Mouse (Mus musculus) hindbrain, embryonic 11.5 days (tissue): ENCODE measurements around the gene Osbpl9. TPM values are rescaled to one million over a fixed set of nuclear protein-coding genes. Genes with fewer than 3 reads are reported as not detected.

ENCODE experiments used
- ATAC-seq: fragments of 200-750 bp; cut with Nextera tagmentation; 2 replicates; pipeline ENCODE4 v1.8.0; 2017; ENCODE audit warnings: mild to moderate bottlenecking, moderate TSS enrichment, moderate library complexity; ENCODE audit not compliant: low FRiP score
- DNase-seq: peaks from one replicate; pipeline ENCODE4 v3.0.0-alpha.2; 2015; ENCODE audit warnings: low spot score
- H3K27ac ChIP-seq: fragments of 300-500 bp; sonication (generic); 2 replicates; pipeline ENCODE4 v1.5.1; 2014; ENCODE audit warnings: mild to moderate bottlenecking, low read depth, low read length
- H3K27me3 ChIP-seq: fragments of 300-500 bp; sonication (generic); 2 replicates; pipeline ENCODE4 v1.6.1; 2014; ENCODE audit warnings: mild to moderate bottlenecking, low read length, moderate library complexity, mixed read lengths; ENCODE audit not compliant: control insufficient read depth, insufficient read depth
- H3K36me3 ChIP-seq: fragments of 300-500 bp; sonication (generic); 2 replicates; pipeline ENCODE4 v1.6.1; 2014; ENCODE audit warnings: mild to moderate bottlenecking, low read length, moderate library complexity, mixed read lengths; ENCODE audit not compliant: control insufficient read depth, insufficient read depth
- H3K4me1 ChIP-seq: fragments of 300-500 bp; sonication (generic); replicated peaks from 2 replicates; pipeline ENCODE4 v1.6.1; 2014; ENCODE audit warnings: low read length, mixed read lengths; ENCODE audit not compliant: control insufficient read depth, insufficient read depth
- H3K4me2 ChIP-seq: fragments of 300-500 bp; sonication (generic); replicated peaks from 2 replicates; pipeline ENCODE4 v1.6.1; 2014; ENCODE audit warnings: mild to moderate bottlenecking, low read depth, low read length
- H3K4me3 ChIP-seq: fragments of 300-500 bp; sonication (generic); 2 replicates; pipeline ENCODE4 v1.5.1; 2014; ENCODE audit warnings: low read depth, low read length
- H3K9ac ChIP-seq: fragments of 300-500 bp; sonication (generic); 2 replicates; pipeline ENCODE4 v1.6.1; 2014; ENCODE audit warnings: low read depth, low read length
- H3K9me3 ChIP-seq: fragments of 300-500 bp; sonication (generic); 2 replicates; pipeline ENCODE4 v1.6.1; 2016; ENCODE audit warnings: low read length; ENCODE audit not compliant: control insufficient read depth
- WGBS: fragments of 180-500 bp; shearing (Covaris S2); extraction: QIAGEN DNeasy Blood & Tissue Kit; methylation state at CpG from one replicate; pipeline ENCODE4 v1.1.7; 2014; 5-methylcytosine and 5-hydroxymethylcytosine counted together
- polyA plus RNA-seq: library from polyadenylated mRNA; unstranded; fragments of >200 nt; fragmentation: Nextera tagmentation; extraction: Ambion mirVana; gene quantifications from 2 replicates; pipeline ENCODE4 v1.2.1, GENCODE M21; 2014

The Osbpl9 gene
- polyA plus RNA-seq, 1 experiment from 2014 or later: 77.3 TPM

DNA sequence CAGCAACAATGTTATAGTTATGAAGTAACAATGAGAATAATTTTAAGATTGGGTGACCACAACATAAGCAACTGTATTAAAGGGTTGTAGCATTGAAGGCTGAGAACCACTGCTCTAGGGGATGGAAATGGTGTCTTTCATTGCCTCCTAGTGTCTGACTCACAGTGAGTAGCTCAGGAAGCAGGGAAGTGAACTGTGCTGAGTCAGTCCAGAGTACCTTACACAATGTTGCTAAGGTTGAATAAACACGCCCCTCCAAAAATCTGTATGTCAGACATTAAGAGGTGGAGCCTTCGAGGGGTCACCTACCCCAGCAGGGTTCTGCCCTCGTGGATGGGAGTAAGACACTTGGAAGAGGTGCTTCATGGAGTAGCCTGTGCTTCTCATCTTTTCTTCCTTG lies 11.9 kb upstream of the Osbpl9 start:
- H3K4me1 ChIP-seq: no peaks in the 10 kb centered on the region
- 78% methylated on average over 3 of the region's 3 CpGs for WGBS
- no peak overlapping the region for H3K4me3 ChIP-seq
- no peaks in the 10 kb centered on the region for H3K9me3 ChIP-seq
- no peak overlapping the region for H3K4me2 ChIP-seq
- no peak overlapping the region for H3K27ac ChIP-seq
- no peaks in the 10 kb centered on the region for H3K36me3 ChIP-seq
- H3K9ac ChIP-seq: no peak overlapping the region
- DNase-seq (no peak), ATAC-seq (no peak)
- H3K27me3 ChIP-seq: no peaks in the 10 kb centered on the region

GRCm38 (mm10) chr4:109210881-109211280 lies 8.8 kb upstream of the Osbpl9 start:
- Histone ChIP-seq H3K9ac (no peak overlapping the region), H3K27ac (no peak overlapping the region), H3K4me2 (no peak overlapping the region), H3K27me3 (no peaks in the 10 kb centered on the region), H3K9me3 (no peaks in the 10 kb centered on the region), H3K4me1 (no peaks in the 10 kb centered on the region), H3K36me3 (no peaks in the 10 kb centered on the region), H3K4me3 (no peak overlapping the region)
- ATAC-seq (no peak), DNase-seq (no peak)
- 64% methylated on average over 4 of the region's 4 CpGs for WGBS

GRCm38 (mm10) chr4:109210253-109210652 lies 8.2 kb upstream of the Osbpl9 start:
- no peak overlapping the region for H3K9ac ChIP-seq
- no peak overlapping the region for H3K27ac ChIP-seq
- WGBS: 81% methylated on average over 2 of the region's 2 CpGs
- ATAC-seq: no peak
- no peaks in the 10 kb centered on the region for H3K4me1 ChIP-seq
- H3K36me3 ChIP-seq: no peaks in the 10 kb centered on the region
- H3K4me2 ChIP-seq: no peak overlapping the region
- no peaks in the 10 kb centered on the region for H3K9me3 ChIP-seq
- DNase-seq: no peak
- H3K27me3 ChIP-seq: no peaks in the 10 kb centered on the region
- no peak overlapping the region for H3K4me3 ChIP-seq

- Histone ChIP-seq H3K27me3 (no peaks in the 10 kb centered on the region), H3K4me2 (no peak overlapping the region), H3K9ac (no peak overlapping the region), H3K9me3 (no peaks in the 10 kb centered on the region), H3K4me3 (no peak overlapping the region), H3K27ac (no peak overlapping the region), H3K36me3 (no peaks in the 10 kb centered on the region), H3K4me1 (no peaks in the 10 kb centered on the region)
- no peak for ATAC-seq
- DNase-seq: no peak
- WGBS: 80% methylated on average over 5 of the region's 5 CpGs
Observed at GRCm38 (mm10) chr4:109207524-109207923, 5.5 kb upstream of the Osbpl9 start.

DNA sequence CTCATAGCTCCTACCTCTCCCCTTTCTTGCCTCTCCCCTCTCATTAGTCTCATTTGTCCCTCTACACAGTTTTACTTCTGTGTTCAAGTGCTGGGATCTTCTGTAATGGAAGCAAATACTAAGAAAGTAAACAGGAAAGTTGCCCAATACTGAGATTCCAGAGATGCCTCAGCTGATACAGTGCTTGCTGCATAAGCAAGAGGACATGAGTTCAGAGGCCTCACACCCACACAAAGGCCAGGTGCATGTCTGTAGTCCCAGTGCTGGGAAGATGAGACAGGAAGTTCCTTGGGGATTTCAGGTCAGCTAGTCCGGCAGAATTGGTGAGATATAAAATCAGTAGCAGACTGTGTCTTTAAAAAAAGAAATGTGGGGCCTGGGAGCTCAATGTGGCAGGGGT lies 2.3 kb upstream of the Osbpl9 start:
- no peaks in the 10 kb centered on the region for H3K9me3 ChIP-seq
- H3K4me3 ChIP-seq: no peak overlapping the region
- H3K27ac ChIP-seq: no peak overlapping the region
- WGBS: 93% methylated on average over 1 of the region's 1 CpGs
- H3K4me2 ChIP-seq: no peak overlapping the region
- no peak overlapping the region for H3K9ac ChIP-seq
- no peak for ATAC-seq
- DNase-seq: no peak
- H3K27me3 ChIP-seq: no peaks in the 10 kb centered on the region
- H3K36me3 ChIP-seq: no peaks in the 10 kb centered on the region
- no peaks in the 10 kb centered on the region for H3K4me1 ChIP-seq

GRCm38 (mm10) chr4:109203931-109204330 lies 1.9 kb upstream of the Osbpl9 start:
- Histone ChIP-seq H3K9ac (no peak overlapping the region), H3K27me3 (no peaks in the 10 kb centered on the region), H3K27ac (no peak overlapping the region), H3K9me3 (no peaks in the 10 kb centered on the region), H3K4me3 (no peak overlapping the region), H3K4me1 (no peaks in the 10 kb centered on the region), H3K4me2 (no peak overlapping the region), H3K36me3 (no peaks in the 10 kb centered on the region)
- ATAC-seq (no peak), DNase-seq (no peak)
- WGBS: 83% methylated on average over 1 of the region's 1 CpGs

DNA sequence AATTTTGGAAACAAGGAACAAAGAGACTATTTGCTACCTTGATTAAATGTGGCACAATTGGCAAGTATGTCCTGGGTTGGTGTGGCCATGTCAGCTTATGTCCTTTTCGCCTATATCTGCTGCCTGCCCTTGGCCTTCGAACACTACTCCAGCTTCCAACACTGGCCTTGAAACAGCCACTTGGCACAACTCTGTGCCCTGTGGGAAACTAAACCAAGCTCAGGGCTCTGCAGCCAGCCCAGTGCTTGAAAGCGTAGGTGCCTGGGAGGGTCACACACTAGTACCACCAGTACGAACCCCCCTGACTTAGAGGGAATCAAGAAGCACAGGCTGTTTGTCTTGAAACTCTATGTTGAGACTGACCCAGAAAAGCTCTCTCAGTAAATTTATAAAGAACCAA lies 3.0 kb downstream of the Osbpl9 start:
- no peaks in the 10 kb centered on the region for H3K36me3 ChIP-seq
- no peak overlapping the region for H3K4me3 ChIP-seq
- H3K4me2 ChIP-seq: no peak overlapping the region
- no peaks in the 10 kb centered on the region for H3K27me3 ChIP-seq
- no peaks in the 10 kb centered on the region for H3K9me3 ChIP-seq
- no peak for DNase-seq
- no peak for ATAC-seq
- H3K9ac ChIP-seq: no peak overlapping the region
- 96% methylated on average over 4 of the region's 4 CpGs for WGBS
- no peak overlapping the region for H3K27ac ChIP-seq
- no peaks in the 10 kb centered on the region for H3K4me1 ChIP-seq

GRCm38 (mm10) chr4:109195900-109196629 lies 6.0 kb downstream of the Osbpl9 start:
- H3K4me3 ChIP-seq: no peak overlapping the region
- H3K9ac ChIP-seq: no peak overlapping the region
- no peaks in the 10 kb centered on the region for H3K9me3 ChIP-seq
- no peak for ATAC-seq
- 91% methylated on average over 7 of the region's 7 CpGs for WGBS
- no peak for DNase-seq
- H3K36me3 ChIP-seq: no peaks in the 10 kb centered on the region
- no peaks in the 10 kb centered on the region for H3K4me1 ChIP-seq
- no peak overlapping the region for H3K4me2 ChIP-seq
- no peaks in the 10 kb centered on the region for H3K27me3 ChIP-seq
- no peak overlapping the region for H3K27ac ChIP-seq

GRCm38 (mm10) chr4:109193886-109194285 lies 8.2 kb downstream of the Osbpl9 start:
- Histone ChIP-seq H3K27ac (no peak overlapping the region), H3K9me3 (no peaks in the 10 kb centered on the region), H3K36me3 (no peaks in the 10 kb centered on the region), H3K4me3 (no peak overlapping the region), H3K9ac (no peak overlapping the region), H3K4me1 (no peaks in the 10 kb centered on the region), H3K4me2 (no peak overlapping the region), H3K27me3 (no peaks in the 10 kb centered on the region)
- 79% methylated on average over 5 of the region's 5 CpGs for WGBS
- ATAC-seq (no peak), DNase-seq (no peak)
